Mouse (Mus musculus) neural tube, embryonic 13.5 days (tissue): Measurements from ENCODE around the gene Ppp1r12c. TPM values are rescaled to one million over a fixed set of nuclear protein-coding genes. Genes with fewer than 3 reads are reported as not detected.

ENCODE experiments used
- ATAC-seq: fragments of 200-750 bp; cut with Nextera tagmentation; 2 replicates; pipeline ENCODE4 v1.8.0; 2017; ENCODE audit warnings: low read depth, mild to moderate bottlenecking, moderate TSS enrichment, moderate library complexity
- H3K27ac ChIP-seq: fragments of 300-500 bp; sonication (generic); replicated peaks from 2 replicates; pipeline ENCODE4 v1.5.1; 2015; ENCODE audit warnings: moderate library complexity, mild to moderate bottlenecking, inconsistent platforms
- H3K27me3 ChIP-seq: fragments of 300-500 bp; sonication (generic); 2 replicates; pipeline ENCODE4 v1.6.1; 2015; ENCODE audit warnings: mild to moderate bottlenecking, inconsistent platforms
- H3K36me3 ChIP-seq: fragments of 300-500 bp; sonication (generic); 2 replicates; pipeline ENCODE4 v1.6.1; 2015; ENCODE audit warnings: mild to moderate bottlenecking, inconsistent platforms
- H3K4me1 ChIP-seq: fragments of 300-500 bp; sonication (generic); replicated peaks from 2 replicates; pipeline ENCODE4 v1.6.1; 2015; ENCODE audit warnings: inconsistent platforms
- H3K4me2 ChIP-seq: fragments of 300-500 bp; sonication (generic); 2 replicates; pipeline ENCODE4 v1.6.1; 2015; ENCODE audit warnings: inconsistent platforms, mild to moderate bottlenecking, moderate library complexity
- H3K4me3 ChIP-seq: fragments of 300-500 bp; sonication (generic); 2 replicates; pipeline ENCODE4 v1.5.1; 2015; ENCODE audit warnings: mild to moderate bottlenecking, inconsistent platforms
- H3K9ac ChIP-seq: fragments of 300-500 bp; sonication (generic); 2 replicates; pipeline ENCODE4 v1.6.1; 2015; ENCODE audit warnings: moderate library complexity, mild to moderate bottlenecking, inconsistent platforms
- H3K9me3 ChIP-seq: fragments of 300-500 bp; sonication (generic); 2 replicates; pipeline ENCODE4 v1.6.1; 2016; ENCODE audit warnings: inconsistent platforms
- WGBS: fragments of 180-500 bp; shearing (Covaris S2); methylation state at CpG from one replicate; pipeline ENCODE4 v1.1.7; 2015; 5-methylcytosine and 5-hydroxymethylcytosine counted together
- polyA plus RNA-seq: library from polyadenylated mRNA; unstranded; fragments of >200 nt; fragmentation: Nextera tagmentation; extraction: Ambion mirVana; gene quantifications from 2 replicates; pipeline ENCODE4 v1.2.1, GENCODE M21; 2015

The Ppp1r12c gene
- polyA plus RNA-seq, 1 experiment from 2014 or later: 48.4 TPM

DNA sequence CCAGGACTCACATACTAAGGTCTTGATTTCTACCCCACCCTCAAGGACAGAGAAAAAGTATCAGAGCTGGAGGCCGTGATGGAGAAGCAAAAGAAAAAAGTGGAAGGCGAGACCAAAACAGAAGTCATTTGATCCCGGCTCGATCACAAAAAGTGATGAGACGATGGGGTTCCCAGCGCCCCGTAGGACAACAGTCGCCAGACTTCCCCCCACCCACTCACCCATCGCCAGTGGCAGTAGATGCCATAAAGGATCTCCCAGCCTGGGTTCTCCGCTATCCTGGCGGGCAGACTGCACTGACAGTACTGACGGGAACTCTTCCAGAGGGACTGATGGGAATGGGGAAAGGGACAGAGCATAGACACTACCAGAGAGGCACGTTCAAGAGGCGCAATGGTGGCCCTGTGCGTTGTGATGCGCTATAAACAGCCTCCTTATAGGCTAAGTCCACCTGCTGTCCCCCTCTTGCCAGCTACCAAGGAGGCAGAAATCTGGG lies 22.6 kb downstream of the Ppp1r12c start:
- peak; percentile 28; the same call in 1 of the 2 replicates for ATAC-seq
- peaks cover 26% of the 10 kb centered on the region for H3K4me1 ChIP-seq
- 2% methylated on average over 16 of the region's 16 CpGs for WGBS

DNA sequence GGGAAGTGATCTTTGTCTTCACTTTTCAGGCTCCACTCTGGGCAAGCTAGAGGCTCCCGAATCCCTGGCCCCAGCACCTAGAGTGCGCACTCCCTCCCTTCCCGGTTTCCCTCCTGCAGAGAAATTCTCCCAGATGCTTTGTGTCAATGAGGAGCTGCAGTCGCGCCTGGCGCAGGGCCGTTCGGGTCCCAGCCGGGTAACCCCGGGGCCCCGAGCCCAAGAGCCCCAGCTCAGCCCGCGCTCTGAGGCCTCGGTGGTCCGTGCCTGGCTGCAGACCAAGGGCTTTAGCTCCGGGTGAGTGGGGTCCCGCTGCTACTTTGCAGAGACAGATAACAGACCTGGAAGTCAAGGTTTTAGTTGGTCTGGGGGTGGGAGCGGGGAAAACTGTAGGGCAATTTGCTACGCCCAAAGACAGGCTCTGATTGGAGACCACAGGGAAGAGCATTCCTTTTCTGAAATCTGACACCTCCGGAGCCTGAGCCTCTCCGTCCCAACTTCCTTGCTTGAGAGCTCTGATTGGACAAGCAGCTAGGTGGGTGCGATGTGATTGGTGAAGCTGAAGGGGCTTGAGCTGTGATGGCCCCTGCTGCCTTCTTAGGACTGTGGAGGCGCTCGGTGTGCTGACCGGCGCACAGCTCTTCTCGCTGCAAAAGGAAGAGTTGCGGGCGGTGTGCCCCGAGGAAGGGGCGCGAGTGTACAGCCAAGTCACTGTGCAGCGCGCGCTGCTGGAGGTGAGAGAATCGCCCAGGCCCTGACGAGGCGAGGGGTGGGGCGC lies 23.3 kb downstream of the Ppp1r12c start:
- Histone ChIP-seq H3K4me3 (peak overlapping the region; percentile 43), H3K36me3 (peaks cover 24% of the 10 kb centered on the region), H3K4me2 (peak overlapping the region; percentile 75), H3K9ac (peak overlapping the region; percentile 66), H3K27ac (peak overlapping the region; percentile 67), H3K4me1 (peaks cover 26% of the 10 kb centered on the region), H3K9me3 (no peaks in the 10 kb centered on the region), H3K27me3 (peaks cover 37% of the 10 kb centered on the region)
- 0% methylated on average over 39 of the region's 39 CpGs for WGBS
- ATAC-seq: peak; percentile 94

More for the DNA sequence above, 22.6 kb downstream of the Ppp1r12c start:
- H3K4me2 ChIP-seq: peak overlapping the region; percentile 75
- peak overlapping the region; percentile 66 for H3K9ac ChIP-seq
- H3K4me3 ChIP-seq: peak overlapping the region; percentile 43
- peak overlapping the region; percentile 67 for H3K27ac ChIP-seq
- H3K9me3 ChIP-seq: no peaks in the 10 kb centered on the region
- peaks cover 30% of the 10 kb centered on the region for H3K36me3 ChIP-seq
- peaks cover 31% of the 10 kb centered on the region for H3K27me3 ChIP-seq

DNA sequence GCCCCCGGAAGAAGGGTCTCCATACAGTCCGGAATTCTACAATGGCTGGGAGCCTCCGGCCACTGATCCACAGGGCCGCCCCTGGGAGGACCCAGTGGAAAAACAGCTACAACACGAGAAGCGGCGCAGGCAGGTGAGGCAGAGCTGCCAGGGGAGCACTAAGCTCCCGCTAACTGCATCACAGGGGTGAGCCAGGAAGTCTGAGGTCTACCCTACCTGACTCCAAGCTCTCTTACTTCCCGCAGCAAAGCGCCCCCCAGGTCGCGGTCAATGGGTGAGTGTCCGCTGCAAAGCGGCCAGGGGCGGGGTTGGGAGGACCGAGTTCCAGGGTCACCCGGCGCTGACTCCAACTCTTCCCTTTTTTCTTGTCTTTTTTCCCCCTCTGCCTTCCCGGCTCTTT lies 27.5 kb downstream of the Ppp1r12c start:
- peaks cover 30% of the 10 kb centered on the region for H3K4me1 ChIP-seq
- no peaks in the 10 kb centered on the region for H3K9me3 ChIP-seq
- H3K4me3 ChIP-seq: no peak overlapping the region
- no peaks in the 10 kb centered on the region for H3K36me3 ChIP-seq
- ATAC-seq: no peak
- H3K4me2 ChIP-seq: no peak overlapping the region
- peaks cover 76% of the 10 kb centered on the region for H3K27me3 ChIP-seq
- no peak overlapping the region for H3K27ac ChIP-seq
- H3K9ac ChIP-seq: no peak overlapping the region
- 12% methylated on average over 19 of the region's 19 CpGs for WGBS

- peaks cover 13% of the 10 kb centered on the region for H3K4me1 ChIP-seq
- peak overlapping the region; percentile 46 for H3K4me3 ChIP-seq
- no peaks in the 10 kb centered on the region for H3K9me3 ChIP-seq
- H3K4me2 ChIP-seq: peak overlapping the region; percentile 75
- peak; percentile 90 for ATAC-seq
- peaks cover 73% of the 10 kb centered on the region for H3K27me3 ChIP-seq
- H3K27ac ChIP-seq: no peak overlapping the region
- WGBS: under 1% methylated on average over 24 of the region's 24 CpGs
- no peaks in the 10 kb centered on the region for H3K36me3 ChIP-seq
- H3K9ac ChIP-seq: peak overlapping the region; percentile 69
Observed at GRCm38 (mm10) chr7:4471179-4471555, 30.3 kb downstream of the Ppp1r12c start.

DNA sequence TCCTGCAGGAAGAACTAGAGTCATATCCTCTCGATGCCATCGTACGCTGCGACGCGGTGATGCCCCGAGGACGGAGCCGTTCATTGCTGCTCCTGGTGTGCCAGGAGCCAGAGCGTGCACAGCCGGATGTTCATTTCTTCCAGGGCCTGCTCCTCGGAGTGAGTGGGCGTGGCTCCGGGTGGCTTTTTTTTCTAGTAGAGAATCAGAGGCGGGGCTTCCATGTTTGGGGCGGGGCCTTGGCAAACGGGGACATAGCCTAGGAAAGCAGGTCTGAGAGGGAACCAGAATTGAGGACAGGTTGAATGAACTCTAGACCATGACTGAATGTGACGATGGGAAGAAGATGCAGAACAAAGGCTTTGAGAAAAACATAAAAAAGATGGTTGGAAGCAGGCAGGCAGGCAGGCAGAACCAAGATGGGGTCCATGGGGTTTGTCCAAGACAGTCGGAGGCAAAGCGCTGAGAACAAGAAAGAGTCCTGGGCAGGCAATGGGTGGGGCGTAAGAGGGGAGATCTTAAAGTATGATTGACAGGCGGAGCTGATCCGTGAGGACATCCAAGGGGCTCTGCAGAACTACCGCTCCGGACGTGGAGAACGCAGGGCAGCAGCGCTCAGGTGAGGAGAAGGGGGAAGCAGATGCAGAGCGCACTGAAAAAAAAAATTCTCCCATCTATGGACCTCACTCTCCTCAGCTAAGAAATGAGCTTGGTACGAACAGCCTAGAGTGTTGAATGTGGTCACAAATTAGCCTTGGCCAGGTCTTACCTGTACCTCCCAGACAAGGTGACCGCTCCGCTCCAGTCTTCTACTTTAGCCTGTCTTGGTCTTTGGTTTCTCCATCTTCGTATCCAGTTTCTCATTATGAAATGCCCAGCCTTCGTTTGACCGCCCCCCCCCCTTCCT lies 31.0 kb downstream of the Ppp1r12c start:
- Histone ChIP-seq H3K36me3 (no peaks in the 10 kb centered on the region), H3K4me2 (peak overlapping the region; percentile 75), H3K27me3 (peaks cover 68% of the 10 kb centered on the region), H3K9me3 (no peaks in the 10 kb centered on the region), H3K4me1 (peaks cover 13% of the 10 kb centered on the region), H3K27ac (no peak overlapping the region), H3K9ac (peak overlapping the region; percentile 69), H3K4me3 (peak overlapping the region; percentile 46)
- WGBS: 2% methylated on average over 35 of the region's 35 CpGs
- ATAC-seq: peak; percentile 61

- H3K4me1 ChIP-seq: peaks cover 13% of the 10 kb centered on the region
- no peak overlapping the region for H3K4me2 ChIP-seq
- WGBS: 74% methylated on average over 3 of the region's 3 CpGs
- no peaks in the 10 kb centered on the region for H3K36me3 ChIP-seq
- no peak for ATAC-seq
- peak overlapping the region; percentile 17; the same call in 1 of the 2 replicates for H3K9ac ChIP-seq
- H3K27ac ChIP-seq: no peak overlapping the region
- H3K27me3 ChIP-seq: peaks cover 48% of the 10 kb centered on the region
- H3K9me3 ChIP-seq: no peaks in the 10 kb centered on the region
- H3K4me3 ChIP-seq: no peak overlapping the region
Observed at GRCm38 (mm10) chr7:4467801-4468200, 33.7 kb downstream of the Ppp1r12c start.

DNA sequence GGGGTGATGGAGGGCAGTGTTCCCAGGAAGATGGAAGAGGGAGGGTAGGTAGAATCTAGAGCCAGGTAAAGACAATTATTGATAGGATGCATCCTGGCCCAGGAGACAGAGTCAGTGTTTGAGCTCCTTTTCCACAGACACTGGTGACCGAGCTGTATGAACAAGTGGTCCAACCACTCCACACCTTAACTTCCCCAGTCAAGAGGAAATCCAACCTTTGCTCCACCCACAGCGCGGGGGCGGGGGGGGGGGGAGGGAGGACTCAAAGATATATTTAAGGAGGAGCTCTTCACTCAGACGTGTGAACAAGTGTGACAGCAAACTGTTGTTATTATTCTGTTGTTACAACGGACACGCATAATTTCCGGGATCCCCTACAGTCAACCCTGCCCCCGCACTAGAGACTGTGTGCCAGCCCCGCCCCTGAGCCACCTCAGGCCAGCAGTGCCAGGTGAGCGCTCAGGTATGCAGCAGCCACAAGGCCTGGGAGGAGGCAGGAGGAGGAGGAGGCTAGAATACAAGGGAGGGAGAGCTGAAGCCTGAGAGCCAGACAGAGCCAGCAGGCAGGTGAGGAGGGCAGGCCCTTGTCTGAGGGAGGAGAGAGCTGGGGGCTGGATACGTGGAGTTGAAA lies 37.2 kb downstream of the Ppp1r12c start:
- Histone ChIP-seq H3K9ac (no peak overlapping the region), H3K27me3 (peaks cover 15% of the 10 kb centered on the region; the same call in 1 of the 2 replicates), H3K27ac (no peak overlapping the region), H3K9me3 (no peaks in the 10 kb centered on the region), H3K36me3 (no peaks in the 10 kb centered on the region), H3K4me2 (no peak overlapping the region), H3K4me1 (no peaks in the 10 kb centered on the region), H3K4me3 (no peak overlapping the region)
- 0 out of 2 replicates have a peak, but pooled peaks have one; percentile 16 for ATAC-seq
- 18% methylated on average over 12 of the region's 12 CpGs for WGBS

- 59% methylated on average over 14 of the region's 16 CpGs for WGBS
- peak within 1 kb of the TSS; percentile 29 for H3K4me3 ChIP-seq
- ATAC-seq: peak; percentile 40; the same call in 1 of the 2 replicates
Observed at GRCm38 (mm10) chr7:4460576-4461434, 40.7 kb downstream of the Ppp1r12c start, which contains the start of gene Eps8l1. TSS of gene Eps8l1 (plus strand) at chr7:4460674.

GRCm38 (mm10) chr7:4452644-4453043 lies 48.8 kb downstream of the Ppp1r12c start:
- Histone ChIP-seq H3K27ac (no peak overlapping the region), H3K36me3 (no peaks in the 10 kb centered on the region), H3K4me1 (no peaks in the 10 kb centered on the region), H3K9me3 (no peaks in the 10 kb centered on the region), H3K4me3 (no peak overlapping the region), H3K27me3 (no peaks in the 10 kb centered on the region), H3K4me2 (no peak overlapping the region), H3K9ac (no peak overlapping the region)
- no peak for ATAC-seq
- WGBS: 26% methylated on average over 4 of the region's 4 CpGs

More at GRCm38 (mm10) chr7:4460576-4461434, 40.7 kb downstream of the Ppp1r12c start, which contains the start of gene Eps8l1:
- Histone ChIP-seq H3K27ac (peak within 1 kb of the TSS; percentile 54), H3K27me3 (peaks cover 8% of the 10 kb centered on the region; the same call in 1 of the 2 replicates), H3K4me1 (no peaks in the 10 kb centered on the region), H3K36me3 (no peaks in the 10 kb centered on the region), H3K4me2 (peak within 1 kb of the TSS; percentile 44), H3K9me3 (no peaks in the 10 kb centered on the region), H3K9ac (peak within 1 kb of the TSS; percentile 57)

DNA sequence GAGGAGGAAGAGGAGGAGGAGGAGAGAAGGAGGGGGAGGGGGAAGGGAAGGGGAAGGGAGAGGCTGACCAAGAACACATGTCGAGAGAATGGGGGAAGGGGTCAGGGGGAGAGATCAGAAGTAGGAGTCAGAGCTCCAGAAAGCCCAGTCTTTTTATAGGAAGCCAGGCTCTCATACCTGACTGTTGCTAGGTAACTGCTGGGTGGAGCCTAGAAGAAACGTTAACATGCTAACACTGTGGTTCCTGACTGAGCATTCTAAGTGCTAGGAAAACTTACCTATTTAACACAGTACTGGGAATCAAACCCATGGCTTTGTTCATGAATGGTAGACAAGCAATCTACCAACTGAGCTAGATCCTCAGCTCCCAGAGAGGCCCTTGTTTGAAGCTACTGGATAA lies 52.3 kb downstream of the Ppp1r12c start:
- ATAC-seq: no peak
- H3K9me3 ChIP-seq: no peaks in the 10 kb centered on the region
- H3K9ac ChIP-seq: no peak overlapping the region
- no peak overlapping the region for H3K4me2 ChIP-seq
- no peaks in the 10 kb centered on the region for H3K27me3 ChIP-seq
- no peak overlapping the region for H3K4me3 ChIP-seq
- WGBS: 17% methylated on average over 2 of the region's 2 CpGs
- 0 out of 2 replicates have a peak, but pooled peaks cover under 1% of the 10 kb centered on the region for H3K36me3 ChIP-seq
- no peak overlapping the region for H3K27ac ChIP-seq
- H3K4me1 ChIP-seq: peaks cover 9% of the 10 kb centered on the region

DNA sequence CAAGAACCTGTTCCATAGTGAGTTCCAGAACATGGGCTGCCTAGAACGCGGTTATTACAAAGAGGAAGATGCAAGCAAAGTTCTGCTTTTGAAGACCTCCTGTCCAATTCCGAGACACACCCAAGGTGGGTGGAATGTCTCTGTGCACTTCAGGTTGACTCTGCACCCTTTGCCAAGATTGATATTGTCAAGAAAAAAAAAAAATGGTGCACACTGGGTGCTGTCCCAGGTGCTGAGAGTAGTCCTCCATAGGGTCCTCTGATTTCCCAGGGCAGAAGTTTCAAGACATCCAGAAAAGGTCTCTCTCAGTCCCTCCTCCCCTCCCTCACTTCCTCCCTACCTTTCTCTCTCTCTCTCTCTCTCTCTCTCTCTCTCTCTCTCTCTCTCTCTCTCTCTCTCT lies 53.0 kb downstream of the Ppp1r12c start:
- 88% methylated on average over 3 of the region's 3 CpGs for WGBS
- no peak overlapping the region for H3K27ac ChIP-seq
- no peaks in the 10 kb centered on the region for H3K27me3 ChIP-seq
- peaks cover 12% of the 10 kb centered on the region for H3K4me1 ChIP-seq
- no peak overlapping the region for H3K4me2 ChIP-seq
- H3K4me3 ChIP-seq: no peak overlapping the region
- ATAC-seq: no peak
- H3K9ac ChIP-seq: no peak overlapping the region
- H3K36me3 ChIP-seq: peaks cover 8% of the 10 kb centered on the region
- H3K9me3 ChIP-seq: no peaks in the 10 kb centered on the region
